Mouse (Mus musculus) heart, postnatal 0 days (tissue): ENCODE measurements at regions not wholly inside any gene's neighbourhood (a gene's known extent, or its start where the extent isn't known, plus 50 kb on each side); places are given as distances from the start of the nearest gene placed in this dataset.

ENCODE experiments used
- ATAC-seq: fragments of 200-750 bp; cut with Nextera tagmentation; 2 replicates; pipeline ENCODE4 v1.8.0; 2017; ENCODE audit warnings: low read depth, moderate number of reproducible peaks, moderate library complexity; ENCODE audit not compliant: insufficient read depth
- DNase-seq: peaks from one replicate; pipeline ENCODE4 v3.0.0-alpha.2; 2016; ENCODE audit warnings: low spot score
- H3K27ac ChIP-seq: fragments of 300-500 bp; sonication (generic); 2 replicates; pipeline ENCODE4 v1.5.1; 2014; ENCODE audit warnings: low read depth, mild to moderate bottlenecking
- H3K27me3 ChIP-seq: fragments of 300-500 bp; sonication (generic); 2 replicates; pipeline ENCODE4 v1.6.1; 2014; ENCODE audit warnings: low read length, mixed read lengths; ENCODE audit not compliant: control insufficient read depth, insufficient read depth
- H3K36me3 ChIP-seq: fragments of 300-500 bp; sonication (generic); replicated peaks from 2 replicates; pipeline ENCODE4 v1.6.1; 2014; ENCODE audit warnings: low read length, mixed read lengths; ENCODE audit not compliant: control insufficient read depth, insufficient read depth
- H3K4me1 ChIP-seq: fragments of 300-500 bp; sonication (generic); 2 replicates; pipeline ENCODE4 v1.6.1; 2014; ENCODE audit warnings: antibody characterized with exemption; ENCODE audit not compliant: control insufficient read depth, insufficient read depth
- H3K4me2 ChIP-seq: fragments of 300-500 bp; sonication (generic); 2 replicates; pipeline ENCODE4 v1.6.1; 2014; ENCODE audit warnings: low read depth, mild to moderate bottlenecking, low read length, moderate library complexity
- H3K4me3 ChIP-seq: fragments of 300-500 bp; sonication (generic); 2 replicates; pipeline ENCODE4 v1.5.1; 2014; ENCODE audit warnings: low read depth, low read length
- H3K9ac ChIP-seq: fragments of 300-500 bp; sonication (generic); replicated peaks from 2 replicates; pipeline ENCODE4 v1.6.1; 2014; ENCODE audit warnings: low read depth, low read length, mixed read lengths
- H3K9me3 ChIP-seq: fragments of 300-500 bp; sonication (generic); replicated peaks from 2 replicates; pipeline ENCODE4 v1.6.1; 2016; ENCODE audit warnings: low read length; ENCODE audit not compliant: control insufficient read depth
- CTCF ChIP-seq: IDR thresholded peaks from 2 replicates; pipeline ENCODE4 v1.5.1; 2016; ENCODE audit warnings: antibody characterized with exemption, control low read depth, low read depth
- EP300 ChIP-seq: IDR thresholded peaks from 2 replicates; pipeline ENCODE4 v1.6.1; 2016; ENCODE audit warnings: antibody characterized with exemption, low read depth
- WGBS: fragments of 180-500 bp; shearing (Covaris S2); extraction: QIAGEN DNeasy Blood & Tissue Kit; methylation state at CpG from one replicate; pipeline ENCODE4 v1.1.7; 2014; 5-methylcytosine and 5-hydroxymethylcytosine counted together

DNA sequence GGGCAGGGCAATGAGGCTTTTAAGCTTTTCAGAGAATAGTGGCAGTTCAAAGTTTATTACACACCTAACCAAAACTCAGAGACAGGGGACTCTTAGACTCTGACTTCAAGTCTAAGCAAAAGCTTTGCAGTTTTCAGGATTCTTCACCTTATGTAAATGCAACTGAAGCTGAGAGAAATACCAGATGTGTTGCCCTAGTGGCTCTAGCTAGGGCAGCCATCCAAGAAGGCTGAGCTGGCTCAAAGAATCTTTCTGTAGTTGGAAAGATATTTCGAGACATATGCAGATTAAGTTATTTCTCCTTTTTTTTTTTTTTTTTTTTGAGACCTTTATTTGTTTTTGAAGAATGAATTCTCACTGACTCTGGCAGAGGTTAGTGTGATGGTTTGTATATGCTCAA, 284.7 kb upstream of the Grin3a start:
- Histone ChIP-seq H3K36me3 (no peaks in the 10 kb centered on the region), H3K4me3 (no peak overlapping the region), H3K27ac (no peak overlapping the region), H3K4me2 (no peak overlapping the region), H3K9ac (no peak overlapping the region), H3K27me3 (no peaks in the 10 kb centered on the region), H3K4me1 (no peaks in the 10 kb centered on the region), H3K9me3 (no peaks in the 10 kb centered on the region)
- no peak for TF ChIP-seq CTCF
- no peak for TF ChIP-seq EP300
- ATAC-seq (no peak), DNase-seq (no peak)
- WGBS = 68% methylated on average over 1 of the region's 1 CpGs

DNA sequence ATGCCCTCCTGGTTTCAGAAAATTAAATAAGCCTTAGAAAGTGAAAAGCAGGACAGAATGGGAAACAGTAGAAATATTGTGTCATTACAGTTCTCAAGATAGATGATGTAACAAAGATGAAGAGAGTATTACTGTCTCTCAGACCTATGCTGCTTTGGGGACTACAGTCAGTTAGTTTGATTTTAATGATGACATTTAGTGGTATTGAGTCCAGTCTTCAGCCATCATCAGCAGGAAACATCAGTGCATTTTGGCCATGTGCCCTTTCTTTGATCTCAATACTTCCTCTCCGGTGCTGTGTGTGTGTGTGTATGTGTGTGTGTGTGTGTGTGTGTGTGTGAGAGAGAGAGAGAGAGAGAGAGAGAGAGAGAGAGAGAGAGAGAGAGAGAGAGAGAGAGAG, 261.0 kb upstream of the Grin3a start:
- WGBS = 46% methylated on average over 1 of the region's 1 CpGs

GRCm38 (mm10) chr4:50087860-50088259, 242.3 kb upstream of the Grin3a start:
- ATAC-seq = no peak
- no peak overlapping the region for H3K4me3 ChIP-seq
- TF ChIP-seq EP300 = no peak

More for the DNA sequence above, 261.0 kb upstream of the Grin3a start:
- Histone ChIP-seq H3K36me3 (no peaks in the 10 kb centered on the region), H3K9ac (no peak overlapping the region), H3K27ac (no peak overlapping the region), H3K4me2 (no peak overlapping the region), H3K27me3 (no peaks in the 10 kb centered on the region), H3K4me1 (no peaks in the 10 kb centered on the region), H3K4me3 (no peak overlapping the region), H3K9me3 (no peaks in the 10 kb centered on the region)
- no peak for DNase-seq
- TF ChIP-seq EP300 (no peak), CTCF (no peak)
- ATAC-seq = no peak

GRCm38 (mm10) chr4:50086676-50087075, 241.1 kb upstream of the Grin3a start:
- Histone ChIP-seq H3K27me3 (no peaks in the 10 kb centered on the region), H3K36me3 (no peaks in the 10 kb centered on the region), H3K27ac (no peak overlapping the region), H3K9me3 (no peaks in the 10 kb centered on the region), H3K4me2 (no peak overlapping the region), H3K4me3 (no peak overlapping the region), H3K9ac (no peak overlapping the region), H3K4me1 (no peaks in the 10 kb centered on the region)
- DNase-seq (no peak), ATAC-seq (no peak)
- WGBS = 55% methylated on average over 2 of the region's 2 CpGs
- TF ChIP-seq CTCF (no peak), EP300 (no peak)

More at GRCm38 (mm10) chr4:50087860-50088259, 242.3 kb upstream of the Grin3a start:
- no peak for DNase-seq
- no peaks in the 10 kb centered on the region for H3K27me3 ChIP-seq
- H3K9me3 ChIP-seq = no peaks in the 10 kb centered on the region
- no peak overlapping the region for H3K9ac ChIP-seq
- H3K4me2 ChIP-seq = no peak overlapping the region
- H3K36me3 ChIP-seq = no peaks in the 10 kb centered on the region
- H3K4me1 ChIP-seq = no peaks in the 10 kb centered on the region
- H3K27ac ChIP-seq = no peak overlapping the region

DNA sequence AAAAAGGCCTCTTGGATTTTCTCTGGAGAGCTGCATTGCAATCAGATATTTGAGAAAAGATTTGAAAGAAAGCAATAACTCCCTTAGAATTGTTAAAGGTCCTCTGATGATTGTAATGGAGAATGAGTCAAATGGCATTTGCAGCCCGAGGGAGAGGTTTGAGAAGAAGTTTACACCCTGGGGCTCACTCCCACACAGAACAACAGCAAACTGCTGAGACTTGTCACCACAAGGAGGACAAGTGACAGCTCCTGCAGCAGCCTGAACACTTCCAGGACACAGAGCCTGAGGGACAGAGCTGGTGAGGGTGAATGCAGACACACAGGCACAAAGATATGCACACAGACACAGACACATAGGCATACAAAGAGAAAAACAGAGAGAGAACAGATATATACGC, 210.0 kb upstream of the Grin3a start:
- DNase-seq = no peak
- TF ChIP-seq CTCF = no peak
- TF ChIP-seq EP300 = no peak
- H3K4me3 ChIP-seq = no peak overlapping the region
- no peak overlapping the region for H3K27ac ChIP-seq
- ATAC-seq = no peak
- H3K27me3 ChIP-seq = no peaks in the 10 kb centered on the region
- H3K4me2 ChIP-seq = no peak overlapping the region
- no peaks in the 10 kb centered on the region for H3K9me3 ChIP-seq
- H3K9ac ChIP-seq = no peak overlapping the region
- no peaks in the 10 kb centered on the region for H3K4me1 ChIP-seq
- WGBS = 22% methylated on average over 2 of the region's 2 CpGs
- H3K36me3 ChIP-seq = no peaks in the 10 kb centered on the region

GRCm38 (mm10) chr4:50041476-50041875, 195.9 kb upstream of the Grin3a start:
- H3K9me3 ChIP-seq = no peaks in the 10 kb centered on the region
- H3K4me1 ChIP-seq = no peaks in the 10 kb centered on the region; the same call in 1 of the 2 replicates
- ATAC-seq (no peak), DNase-seq (no peak)
- H3K27me3 ChIP-seq = no peaks in the 10 kb centered on the region
- no peak overlapping the region for H3K4me3 ChIP-seq
- TF ChIP-seq CTCF = no peak
- no peak for TF ChIP-seq EP300
- H3K4me2 ChIP-seq = no peak overlapping the region
- no peak overlapping the region for H3K27ac ChIP-seq
- H3K9ac ChIP-seq = no peak overlapping the region
- no peaks in the 10 kb centered on the region for H3K36me3 ChIP-seq
